22 mouse cellular contexts compared by ENCODE assay signal in the genomic region with DNA sequence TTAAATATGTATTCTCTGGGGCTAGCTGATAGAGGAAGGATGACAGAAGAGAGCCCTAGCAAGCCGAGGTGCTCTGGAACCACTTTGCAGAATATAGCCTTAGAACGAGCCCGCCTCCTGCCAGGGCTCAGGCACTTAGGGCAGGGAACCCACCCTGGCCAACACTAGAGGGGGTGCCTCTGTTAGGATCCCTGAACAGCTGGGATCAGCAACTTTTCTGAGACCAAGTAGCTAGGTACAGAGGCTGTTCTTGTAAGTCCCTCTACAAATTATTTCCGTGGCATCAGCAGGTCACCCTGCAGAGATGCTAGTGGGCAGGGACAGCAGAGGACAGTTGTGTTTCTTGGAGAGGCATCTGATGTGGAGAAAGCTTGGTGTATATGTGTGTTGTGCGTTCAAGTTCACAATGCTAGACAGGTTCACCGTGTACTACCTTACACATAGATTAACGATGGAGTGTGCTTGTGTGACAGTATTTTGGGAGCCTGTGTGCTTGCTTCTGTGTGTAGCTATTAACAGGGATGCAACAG. TPM values are rescaled to one million over a fixed set of nuclear protein-coding genes. Genes with fewer than 3 reads are reported as not detected.
DNase-seq lines count a peak whose midpoint lies in the region; ATAC-seq lines count a peak whose summit lies in the region.
"Had no signal": no experiment of that assay in that cellular context is flagged by ENCODE, and none has a peak within 500 bp of the region (broad histone marks: within the 10 kb centered on the region; RNA-seq: fewer than 3 reads in every experiment).

No protein-coding gene starts in this region.

- intact Hi-C loops in heart, postnatal 14 days (cut with DNase I) = no loop called here

- H3K27ac ChIP-seq in hindbrain, embryonic 10.5 days = no peak overlapping the region
- no peak overlapping the region for H3K27ac ChIP-seq in hindbrain, embryonic 16.5 days (ENCODE audit: low read depth, low read length)
- H3K27ac ChIP-seq in neural tube, embryonic 15.5 days (replicated peaks) = no peak overlapping the region
- no peak overlapping the region for H3K27ac ChIP-seq in limb, embryonic 12.5 days
- H3K27ac ChIP-seq: hindbrain, embryonic 15.5 days; liver, embryonic 13.5 days; neural tube, embryonic 12.5 days had no signal

- WGBS in hindbrain, embryonic 10.5 days = 5% methylated on average over 7 of the region's 7 CpGs
- WGBS in hindbrain, embryonic 16.5 days = 5% methylated on average over 7 of the region's 7 CpGs
- WGBS in neural tube, embryonic 15.5 days = 3% methylated on average over 7 of the region's 7 CpGs
- 5% methylated on average over 7 of the region's 7 CpGs for WGBS in limb, embryonic 12.5 days

- peak; percentile 37 for DNase-seq in hindbrain, embryonic 10.5 days (ENCODE audit: low spot score)
- peak; percentile 52 for DNase-seq in neural tube, embryonic 10.5 days (ENCODE audit: extremely low spot score, low spot score)
- no peak for DNase-seq in adrenal gland, postnatal 25 days
- DNase-seq in adrenal gland, postnatal 4 days (ENCODE audit: low spot score in 2 of 2) = no peak
- no peak for DNase-seq in heart, postnatal 14 days
- DNase-seq: adrenal gland, adult 2 months; cerebellum, adult 11-12 months; cerebellum, postnatal 36 days; heart, adult 18-20 months; kidney, adult 11 months; liver, embryonic 13.5 days; right cerebral cortex, postnatal 25 days; thymus, postnatal 4 days had no signal

- no peaks in the 10 kb centered on the region for H3K9me3 ChIP-seq in hindbrain, embryonic 10.5 days
- no peaks in the 10 kb centered on the region for H3K9me3 ChIP-seq in hindbrain, embryonic 16.5 days (ENCODE audit: control insufficient read depth, low read length)
- H3K9me3 ChIP-seq in neural tube, embryonic 15.5 days (replicated peaks) = no peaks in the 10 kb centered on the region
- no peaks in the 10 kb centered on the region for H3K9me3 ChIP-seq in limb, embryonic 12.5 days
- H3K9me3 ChIP-seq: hindbrain, embryonic 15.5 days; liver, embryonic 13.5 days; neural tube, embryonic 12.5 days had no signal

- H3K27me3 ChIP-seq in hindbrain, embryonic 10.5 days (ENCODE audit: insufficient read depth, poor library complexity, severe bottlenecking) = peaks cover 100% of the 10 kb centered on the region
- peaks cover 61% of the 10 kb centered on the region for H3K27me3 ChIP-seq in hindbrain, embryonic 16.5 days (replicated peaks; ENCODE audit: control insufficient read depth, insufficient read depth, low read length)
- peaks cover 91% of the 10 kb centered on the region for H3K27me3 ChIP-seq in neural tube, embryonic 15.5 days (replicated peaks)
- H3K27me3 ChIP-seq in limb, embryonic 12.5 days = peaks cover 97% of the 10 kb centered on the region

- no peak overlapping the region for H3K9ac ChIP-seq in hindbrain, embryonic 16.5 days (ENCODE audit: low read depth, low read length)
- H3K9ac ChIP-seq in neural tube, embryonic 15.5 days (replicated peaks) = no peak overlapping the region
- H3K9ac ChIP-seq in limb, embryonic 12.5 days (replicated peaks) = no peak overlapping the region
- H3K9ac ChIP-seq: hindbrain, embryonic 15.5 days; liver, embryonic 13.5 days; neural tube, embryonic 12.5 days had no signal

- H3K4me3 ChIP-seq in hindbrain, embryonic 10.5 days = no peak overlapping the region
- H3K4me3 ChIP-seq in hindbrain, embryonic 16.5 days (ENCODE audit: low read length) = no peak overlapping the region
- H3K4me3 ChIP-seq in neural tube, embryonic 15.5 days (replicated peaks) = no peak overlapping the region
- no peak overlapping the region for H3K4me3 ChIP-seq in limb, embryonic 12.5 days (replicated peaks)
- H3K4me3 ChIP-seq: erythroblast, embryonic 14.5 days; hindbrain, embryonic 15.5 days; liver, embryonic 13.5 days; neural tube, embryonic 12.5 days had no signal

- no peak for ATAC-seq in hindbrain, embryonic 16.5 days
- no peak for ATAC-seq in neural tube, embryonic 15.5 days (ENCODE audit: low FRiP score)
- ATAC-seq in limb, embryonic 12.5 days (ENCODE audit: insufficient number of reproducible peaks, insufficient read depth, low FRiP score, low TSS enrichment, low read depth) = no peak
- ATAC-seq: forebrain, embryonic 14.5 days had no signal

- H3K4me2 ChIP-seq in hindbrain, embryonic 16.5 days (ENCODE audit: low read length) = no peak overlapping the region
- no peak overlapping the region for H3K4me2 ChIP-seq in neural tube, embryonic 15.5 days
- 0 out of 2 replicates have a peak overlapping the region, but pooled peaks have one; percentile 2 for H3K4me2 ChIP-seq in limb, embryonic 12.5 days
- H3K4me2 ChIP-seq: hindbrain, embryonic 15.5 days; liver, embryonic 13.5 days; neural tube, embryonic 12.5 days had no signal

- peaks cover 38% of the 10 kb centered on the region for H3K4me1 ChIP-seq in hindbrain, embryonic 10.5 days (replicated peaks)
- H3K4me1 ChIP-seq in hindbrain, embryonic 16.5 days (ENCODE audit: control insufficient read depth, insufficient read depth, low read depth, low read length) = peaks cover under 1% of the 10 kb centered on the region; the same call in 1 of the 2 replicates
- peaks cover 12% of the 10 kb centered on the region for H3K4me1 ChIP-seq in neural tube, embryonic 15.5 days
- H3K4me1 ChIP-seq in limb, embryonic 12.5 days (replicated peaks) = peaks cover 40% of the 10 kb centered on the region
- H3K4me1 ChIP-seq: liver, embryonic 13.5 days had no signal

- H3K36me3 ChIP-seq in hindbrain, embryonic 10.5 days = no peaks in the 10 kb centered on the region
- no peaks in the 10 kb centered on the region for H3K36me3 ChIP-seq in hindbrain, embryonic 16.5 days (ENCODE audit: control insufficient read depth, insufficient read depth, low read length)
- no peaks in the 10 kb centered on the region for H3K36me3 ChIP-seq in neural tube, embryonic 15.5 days
- H3K36me3 ChIP-seq in limb, embryonic 12.5 days = no peaks in the 10 kb centered on the region
- H3K36me3 ChIP-seq: hindbrain, embryonic 15.5 days; liver, embryonic 13.5 days; neural tube, embryonic 12.5 days had no signal

RNA-seq across cellular contexts. Expression of gene Six2, which starts 5.8 kb away (rescaled TPM):
- 5.4 and 5.6 TPM in 2 replicates for polyA plus RNA-seq in hindbrain, embryonic 10.5 days (2016; fragmentation: Nextera tagmentation; extraction: Ambion mirVana)
- polyA plus RNA-seq in hindbrain, embryonic 16.5 days (2015; fragmentation: Nextera tagmentation; extraction: Ambion mirVana) = 0.36 and 0.51 TPM in 2 replicates
- polyA plus RNA-seq in neural tube, embryonic 15.5 days (2015; fragmentation: Nextera tagmentation; extraction: Ambion mirVana) = 1.3 TPM in 1 of 2 replicates, not detected in the other
- polyA plus RNA-seq in limb, embryonic 12.5 days (2016; fragmentation: Nextera tagmentation; extraction: Ambion mirVana) = 11.0 and 12.3 TPM in 2 replicates
- total RNA-seq in adrenal gland, postnatal 25 days (2021) = not detected in 2 replicates
- total RNA-seq in adrenal gland, postnatal 4 days (2021) = under 1 TPM; 0.28 to 0.50 TPM
- total RNA-seq in heart, postnatal 14 days (2021) = under 1 TPM; 0.24 to 0.61 TPM
- total RNA-seq: adrenal gland, adult 2 months; megakaryocyte progenitor cell, adult 5-6 weeks had no signal
- polyA plus RNA-seq: erythroblast, embryonic 14.5 days; large intestine, adult 2 months; liver, embryonic 13.5 days had no signal

Comparison
In these comparisons a context has a peak if more than half of its experiments do, and no peak if none do; other contexts are left out.
1. DNase-seq: peak in hindbrain, embryonic 10.5 days (single experiment) and neural tube, embryonic 10.5 days (single experiment); none in adrenal gland, postnatal 25 days (single experiment), adrenal gland, postnatal 4 days (0 of 2) and heart, postnatal 14 days (0 of 2).